Mouse (Mus musculus) spleen, adult 2 months (tissue): Measurements from ENCODE around the gene Kdm4d.
"Not testable (repeated sequence)": the region's sequence is repeated elsewhere in the genome, so short reads cannot be mapped to it uniquely, and the experiment has no call there.

Experiments used
- CTCF ChIP-seq: fragments of 200-500 bp; IDR thresholded peaks from 2 replicates; pipeline ENCODE4 v1.5.1; 2011; ENCODE audit warnings: mild to moderate bottlenecking, inconsistent platforms; ENCODE audit not compliant: insufficient read depth, insufficient read length, insufficient replicate concordance; ENCODE audit errors: extremely low read depth
- POLR2A ChIP-seq: fragments of 200-500 bp; IDR thresholded peaks from 2 replicates; pipeline ENCODE4 v1.6.1; 2011; ENCODE audit warnings: low read depth, low read length, inconsistent platforms

DNA sequence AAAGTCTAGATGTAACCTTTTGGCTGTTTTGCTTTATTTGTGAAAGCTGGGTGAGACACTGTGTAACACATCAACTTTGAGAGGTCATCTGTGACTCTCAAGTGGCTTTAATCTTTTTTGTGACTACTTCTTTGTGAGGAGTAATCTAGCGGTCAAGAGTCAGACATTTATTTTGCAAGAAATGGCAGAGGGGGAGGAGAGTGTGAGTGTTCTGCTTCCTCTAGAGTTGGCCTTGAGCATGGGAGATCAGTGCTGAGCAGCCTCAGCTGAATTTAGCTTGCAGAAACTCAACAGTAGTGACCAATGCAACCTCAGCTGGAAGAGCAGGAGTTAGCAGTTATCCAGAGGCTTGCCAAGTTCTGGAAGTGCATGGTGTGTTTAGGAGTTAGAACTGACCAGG, 37.7 kb downstream of the Kdm4d start:
- not testable (repeated sequence) for TF ChIP-seq CTCF, POLR2A
